Mouse (Mus musculus): ENCODE results near the gene Rnf183.

The Rnf183 gene

GRCm38 (mm10) chr4:62430678-62431077, 4.4 kb downstream of the Rnf183 start:
- no peak for DNase-seq (ENCODE audit: low read depth)

- no peak for DNase-seq (ENCODE audit: low read depth)
Observed at GRCm38 (mm10) chr4:62429616-62430015, 5.4 kb downstream of the Rnf183 start.

- DNase-seq (ENCODE audit: low read depth): no peak
Observed at GRCm38 (mm10) chr4:62427978-62428758, 6.9 kb downstream of the Rnf183 start.

GRCm38 (mm10) chr4:62425891-62426290, 9.2 kb downstream of the Rnf183 start:
- no peak for DNase-seq (ENCODE audit: low read depth)

GRCm38 (mm10) chr4:62419091-62419490, 16.0 kb downstream of the Rnf183 start:
- DNase-seq (ENCODE audit: low read depth): no peak

GRCm38 (mm10) chr4:62418448-62418847, 16.6 kb downstream of the Rnf183 start:
- no peak for DNase-seq (ENCODE audit: low read depth)

GRCm38 (mm10) chr4:62411606-62412005, 23.4 kb downstream of the Rnf183 start:
- no peak for DNase-seq (ENCODE audit: low read depth)

GRCm38 (mm10) chr4:62410325-62410724, 24.7 kb downstream of the Rnf183 start:
- DNase-seq (ENCODE audit: low read depth): no peak

GRCm38 (mm10) chr4:62409615-62410014, 25.4 kb downstream of the Rnf183 start:
- DNase-seq (ENCODE audit: low read depth): no peak

GRCm38 (mm10) chr4:62408601-62409282, 26.3 kb downstream of the Rnf183 start, which contains the start of the genes Cdc26 and Prpf4:
Gene Cdc26 (minus strand): TSS chr4:62408642.
Gene Prpf4 (plus strand): TSS chr4:62408797.
- peak; percentile 97 for DNase-seq (ENCODE audit: low read depth)

GRCm38 (mm10) chr4:62407730-62408582, 27.1 kb downstream of the Rnf183 start:
- DNase-seq (ENCODE audit: low read depth): peak; percentile 55

GRCm38 (mm10) chr4:62406133-62406532, 28.9 kb downstream of the Rnf183 start:
- DNase-seq (ENCODE audit: low read depth): no peak

- no peak for DNase-seq (ENCODE audit: low read depth)
Observed at GRCm38 (mm10) chr4:62398956-62399355, 36.1 kb downstream of the Rnf183 start.

GRCm38 (mm10) chr4:62397616-62398365, 37.3 kb downstream of the Rnf183 start:
- no peak for DNase-seq (ENCODE audit: low read depth)

GRCm38 (mm10) chr4:62395806-62396205, 39.2 kb downstream of the Rnf183 start:
- DNase-seq (ENCODE audit: low read depth): no peak

- DNase-seq (ENCODE audit: low read depth): no peak
Observed at GRCm38 (mm10) chr4:62393459-62393858, 41.6 kb downstream of the Rnf183 start.

- DNase-seq (ENCODE audit: low read depth): no peak
Observed at GRCm38 (mm10) chr4:62391892-62392291, 43.2 kb downstream of the Rnf183 start.

- DNase-seq (ENCODE audit: low read depth): no peak
Observed at GRCm38 (mm10) chr4:62389592-62390512, 45.2 kb downstream of the Rnf183 start.

GRCm38 (mm10) chr4:62385439-62385838, 49.6 kb downstream of the Rnf183 start:
- no peak for DNase-seq (ENCODE audit: low read depth)

GRCm38 (mm10) chr4:62384159-62384558, 50.9 kb downstream of the Rnf183 start:
- no peak for DNase-seq (ENCODE audit: low read depth)

- DNase-seq (ENCODE audit: low read depth): no peak
Observed at GRCm38 (mm10) chr4:62383752-62384151, 51.3 kb downstream of the Rnf183 start.
